In genomic region chr7:80121083-80121482, GRCm38 (mm10) we compare ENCODE assay signal across 11 mouse cellular contexts. TPM values are rescaled to one million over a fixed set of nuclear protein-coding genes. Genes with fewer than 3 reads are reported as not detected.
DNase-seq lines count a peak whose midpoint lies in the region; ATAC-seq lines count a peak whose summit lies in the region.
"Had no signal": no experiment of that assay in that cellular context is flagged by ENCODE, and none has a peak within 500 bp of the region (broad histone marks: within the 10 kb centered on the region; RNA-seq: fewer than 3 reads in every experiment).

No protein-coding gene starts in this region.

- H3K4me1 ChIP-seq in liver, embryonic 13.5 days (replicated peaks) = peaks cover 26% of the 10 kb centered on the region
- H3K4me1 ChIP-seq in liver, embryonic 12.5 days = peaks cover 24% of the 10 kb centered on the region
- H3K4me1 ChIP-seq in heart, embryonic 11.5 days (ENCODE audit: control insufficient read depth, insufficient read depth, low read length) = peaks cover 21% of the 10 kb centered on the region
- peaks cover 11% of the 10 kb centered on the region; the same call in 1 of the 2 replicates for H3K4me1 ChIP-seq in stomach, embryonic 15.5 days
- peaks cover 4% of the 10 kb centered on the region; the same call in 1 of the 2 replicates for H3K4me1 ChIP-seq in hindbrain, embryonic 12.5 days

- no peak overlapping the region for H3K27ac ChIP-seq in liver, embryonic 13.5 days
- no peak overlapping the region for H3K27ac ChIP-seq in liver, embryonic 12.5 days
- no peak overlapping the region; the same call in 1 of the 2 replicates for H3K27ac ChIP-seq in heart, embryonic 11.5 days (ENCODE audit: low read depth, low read length)
- peak overlapping the region; percentile 23; the same call in 1 of the 2 replicates for H3K27ac ChIP-seq in stomach, embryonic 15.5 days
- no peak overlapping the region for H3K27ac ChIP-seq in hindbrain, embryonic 12.5 days

- no peaks in the 10 kb centered on the region for H3K36me3 ChIP-seq in liver, embryonic 13.5 days
- H3K36me3 ChIP-seq in liver, embryonic 12.5 days = no peaks in the 10 kb centered on the region
- no peaks in the 10 kb centered on the region for H3K36me3 ChIP-seq in heart, embryonic 11.5 days (ENCODE audit: control insufficient read depth, insufficient read depth, low read length)
- H3K36me3 ChIP-seq in stomach, embryonic 15.5 days = no peaks in the 10 kb centered on the region
- H3K36me3 ChIP-seq in hindbrain, embryonic 12.5 days = no peaks in the 10 kb centered on the region

- H3K27me3 ChIP-seq in liver, embryonic 13.5 days = no peaks in the 10 kb centered on the region
- no peaks in the 10 kb centered on the region for H3K27me3 ChIP-seq in liver, embryonic 12.5 days (replicated peaks)
- H3K27me3 ChIP-seq in heart, embryonic 11.5 days (ENCODE audit: control insufficient read depth, insufficient read depth, low read length) = no peaks in the 10 kb centered on the region
- no peaks in the 10 kb centered on the region for H3K27me3 ChIP-seq in stomach, embryonic 15.5 days (replicated peaks)
- H3K27me3 ChIP-seq in hindbrain, embryonic 12.5 days = no peaks in the 10 kb centered on the region

- 66% methylated on average over 5 of the region's 5 CpGs for WGBS in liver, embryonic 13.5 days (ENCODE audit: insufficient replicate concordance)
- 63% methylated on average over 5 of the region's 5 CpGs for WGBS in liver, embryonic 12.5 days (ENCODE audit: insufficient replicate concordance)
- WGBS in heart, embryonic 11.5 days (ENCODE audit: insufficient replicate concordance) = 50% methylated on average over 5 of the region's 5 CpGs
- 47% methylated on average over 5 of the region's 5 CpGs for WGBS in stomach, embryonic 15.5 days
- 86% methylated on average over 5 of the region's 5 CpGs for WGBS in hindbrain, embryonic 12.5 days

- ATAC-seq in liver, embryonic 13.5 days (ENCODE audit: low read depth) = peak; percentile 21; the same call in 1 of the 2 replicates
- ATAC-seq in liver, embryonic 12.5 days = no peak
- ATAC-seq in heart, embryonic 11.5 days (replicated peaks; ENCODE audit: insufficient number of reproducible peaks, low FRiP score, low TSS enrichment) = no peak
- peak; percentile 68; the same call in 1 of the 2 replicates for ATAC-seq in stomach, embryonic 15.5 days (ENCODE audit: insufficient read depth, low FRiP score, low read depth)
- ATAC-seq in hindbrain, embryonic 12.5 days (ENCODE audit: low FRiP score) = no peak
- no peak for ATAC-seq in monocyte, adult 5-6 weeks (replicated peaks; ENCODE audit: insufficient number of reproducible peaks, low FRiP score, low TSS enrichment, poor library complexity, severe bottlenecking)

- H3K9me3 ChIP-seq in liver, embryonic 13.5 days (replicated peaks) = no peaks in the 10 kb centered on the region
- H3K9me3 ChIP-seq in liver, embryonic 12.5 days (replicated peaks) = no peaks in the 10 kb centered on the region
- no peaks in the 10 kb centered on the region for H3K9me3 ChIP-seq in heart, embryonic 11.5 days (replicated peaks; ENCODE audit: control insufficient read depth, low read length)
- no peaks in the 10 kb centered on the region for H3K9me3 ChIP-seq in stomach, embryonic 15.5 days
- no peaks in the 10 kb centered on the region for H3K9me3 ChIP-seq in hindbrain, embryonic 12.5 days (replicated peaks)

- no peak overlapping the region for H3K9ac ChIP-seq in liver, embryonic 13.5 days
- no peak overlapping the region for H3K9ac ChIP-seq in liver, embryonic 12.5 days
- 0 out of 2 replicates have a peak overlapping the region, but pooled peaks have one; percentile 16 for H3K9ac ChIP-seq in heart, embryonic 11.5 days (ENCODE audit: low read depth, low read length)
- no peak overlapping the region for H3K9ac ChIP-seq in stomach, embryonic 15.5 days
- H3K9ac ChIP-seq in hindbrain, embryonic 12.5 days = no peak overlapping the region

- H3K4me2 ChIP-seq in liver, embryonic 13.5 days = no peak overlapping the region
- H3K4me2 ChIP-seq in liver, embryonic 12.5 days = no peak overlapping the region
- no peak overlapping the region for H3K4me2 ChIP-seq in heart, embryonic 11.5 days
- H3K4me2 ChIP-seq in stomach, embryonic 15.5 days = no peak overlapping the region
- no peak overlapping the region for H3K4me2 ChIP-seq in hindbrain, embryonic 12.5 days (replicated peaks)

- H3K4me3 ChIP-seq in liver, embryonic 13.5 days (replicated peaks) = no peak overlapping the region
- H3K4me3 ChIP-seq in liver, embryonic 12.5 days = no peak overlapping the region
- H3K4me3 ChIP-seq in heart, embryonic 11.5 days (ENCODE audit: low read depth, low read length) = no peak overlapping the region
- H3K4me3 ChIP-seq in stomach, embryonic 15.5 days (replicated peaks) = no peak overlapping the region
- H3K4me3 ChIP-seq in hindbrain, embryonic 12.5 days = no peak overlapping the region

- DNase-seq in liver, embryonic 13.5 days = no peak
- DNase-seq in kidney, postnatal 25 days = peak; percentile 63 to 86
- DNase-seq in urinary bladder, adult 18-20 months (ENCODE audit: low spot score in 2 of 2) = no peak
- DNase-seq: adrenal gland, postnatal 14 days; cerebellum, postnatal 25 days; midbrain, embryonic 14.5 days had no signal

RNA-seq across cellular contexts. Expression of gene Idh2, which starts 5.9 kb away (rescaled TPM):
- polyA plus RNA-seq in liver, embryonic 13.5 days (2015; fragmentation: Nextera tagmentation; extraction: Ambion mirVana) = 137 and 146 TPM in 2 replicates
- polyA plus RNA-seq in liver, embryonic 12.5 days (2016; fragmentation: Nextera tagmentation; extraction: Ambion mirVana) = 158 and 160 TPM in 2 replicates
- polyA plus RNA-seq in heart, embryonic 11.5 days (2014; fragmentation: Nextera tagmentation; extraction: Ambion mirVana) = 1,200 and 1,395 TPM in 2 replicates
- 595 and 631 TPM in 2 replicates for polyA plus RNA-seq in stomach, embryonic 15.5 days (2015; fragmentation: Nextera tagmentation; extraction: Ambion mirVana)
- 322 and 326 TPM in 2 replicates for polyA plus RNA-seq in hindbrain, embryonic 12.5 days (2016; fragmentation: Nextera tagmentation; extraction: Ambion mirVana)
- 23.3 to 27.2 TPM (median 24.2 TPM) in 3 replicates for total RNA-seq in monocyte, adult 5-6 weeks (2017)

Comparison
In these comparisons a context has a peak if more than half of its experiments do, and no peak if none do; other contexts are left out.
1. ATAC-seq: peak in liver, embryonic 13.5 days (single experiment) and stomach, embryonic 15.5 days (single experiment); none in liver, embryonic 12.5 days (single experiment), heart, embryonic 11.5 days (single experiment), hindbrain, embryonic 12.5 days (single experiment) and monocyte, adult 5-6 weeks (single experiment).
2. DNase-seq: peak in kidney, postnatal 25 days (2 of 2); none in liver, embryonic 13.5 days (single experiment) and urinary bladder, adult 18-20 months (0 of 2).